Mouse (Mus musculus) small intestine, adult 2 months (tissue): ENCODE data around the gene Selenbp1.

Experiments
- CTCF ChIP-seq: fragments of 200-500 bp; IDR thresholded peaks from 2 replicates; pipeline ENCODE4 v1.5.1; 2012; ENCODE audit warnings: low read depth, mild to moderate bottlenecking, control low read depth, inconsistent platforms, low read length, moderate library complexity, mixed read lengths; ENCODE audit not compliant: insufficient replicate concordance, insufficient read length; ENCODE audit errors: extremely low read depth
- POLR2A ChIP-seq: fragments of 200-500 bp; IDR thresholded peaks from 2 replicates; pipeline ENCODE4 v1.6.1; 2012; ENCODE audit warnings: low read depth, mild to moderate bottlenecking, control low read depth, inconsistent platforms, low read length, moderate library complexity

DNA sequence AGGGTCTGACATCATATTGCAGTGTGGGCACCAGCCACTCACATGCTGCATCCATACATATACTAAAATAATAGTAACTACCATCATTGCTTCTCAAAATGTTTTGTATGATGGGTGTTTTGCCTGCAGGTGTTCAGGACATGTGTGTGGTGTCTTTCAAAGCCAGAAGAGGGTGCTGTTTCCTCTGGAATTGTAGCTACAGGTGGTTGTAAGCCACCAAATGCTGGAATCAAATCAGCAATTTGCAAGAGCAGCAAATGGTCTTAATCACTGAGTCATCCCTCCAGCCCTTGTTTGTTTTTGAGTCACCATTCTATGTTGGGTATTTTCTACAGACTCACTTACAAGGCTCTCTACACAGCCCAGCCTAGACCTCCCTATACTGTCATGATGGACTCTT lies 44.3 kb upstream of the Selenbp1 start:
- TF ChIP-seq CTCF, result no peak
- no peak for TF ChIP-seq POLR2A
